Mouse (Mus musculus) adrenal gland, adult 2 months (tissue): Measurements from ENCODE around the gene Lrfn4. TPM values are rescaled to one million over a fixed set of nuclear protein-coding genes. Genes with fewer than 3 reads are reported as not detected.

ENCODE experiments used
- DNase-seq: peaks from one replicate; pipeline ENCODE4 v3.0.0; 2021
- long read RNA-seq: library from polyadenylated mRNA; stranded (forward); transcript quantifications from one replicate; pipeline ENCODE4 v2.0.0, GENCODE M21; 2021
- polyA plus RNA-seq: library from polyadenylated mRNA; depleted of rRNA; stranded (reverse); fragments of >200 nt; gene quantifications from 2 replicates; pipeline ENCODE4 v1.2.3, GENCODE M21; 2012; rRNA removed
- total RNA-seq, 2 experiments: library from RNA; stranded (reverse); gene quantifications; 2 replicates each; pipeline ENCODE4 v1.2.3; 2021

Lrfn4 gene
- total RNA-seq (1 to 10 TPM; 3.3 to 6.7 TPM), polyA plus RNA-seq (17.1 and 22.1 TPM in 2 replicates)
- long read RNA-seq, transcript Lrfn4-202 (3 exons, 2,918 nt), result major isoform, 7 of 13 reads
- long read RNA-seq, partial matches to known transcripts, result 0 of 13 reads
- long read RNA-seq, other reads (novel, unspliced or antisense), result 4 of 13 reads

GRCm38 (mm10) chr19:4615151-4616093, at the start of gene Lrfn4:
Gene Lrfn4 (minus strand): TSS chr19:4615667.
- peak; percentile 89 for DNase-seq

- DNase-seq, result no peak
These were observed 42.7 kb upstream of the Lrfn4 start for GRCm38 (mm10) chr19:4658156-4658555.

GRCm38 (mm10) chr19:4646917-4647492, 31.5 kb upstream of the Lrfn4 start:
- DNase-seq, result no peak

- DNase-seq, result peak; percentile 22
These were observed 28.8 kb upstream of the Lrfn4 start for GRCm38 (mm10) chr19:4644271-4644670.

DNA sequence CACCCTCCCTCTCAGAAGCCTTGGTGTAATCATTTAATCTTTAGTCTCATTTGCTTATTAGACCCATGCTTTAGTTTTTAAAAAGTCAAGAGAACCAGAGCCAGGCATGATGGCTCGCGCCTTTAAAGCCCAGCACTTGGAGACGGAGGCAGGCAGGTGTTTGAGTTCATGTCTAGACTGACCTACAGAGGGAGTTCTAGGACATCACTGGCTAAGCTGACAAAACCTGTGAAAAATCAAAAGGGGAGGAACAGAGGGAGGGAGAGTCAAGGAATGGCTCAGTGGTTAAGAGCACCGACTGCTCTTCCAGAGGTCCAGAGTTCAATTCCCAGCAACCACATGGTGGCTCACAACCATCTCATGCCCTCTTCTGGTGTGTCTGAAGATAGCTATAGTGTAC, 20.5 kb upstream of the Lrfn4 start:
- no peak for DNase-seq

- DNase-seq, result peak; percentile 72
These were observed 13.4 kb upstream of the Lrfn4 start for GRCm38 (mm10) chr19:4628819-4629218.

- no peak for DNase-seq
These were observed 10.5 kb upstream of the Lrfn4 start for GRCm38 (mm10) chr19:4625829-4626535.

DNA sequence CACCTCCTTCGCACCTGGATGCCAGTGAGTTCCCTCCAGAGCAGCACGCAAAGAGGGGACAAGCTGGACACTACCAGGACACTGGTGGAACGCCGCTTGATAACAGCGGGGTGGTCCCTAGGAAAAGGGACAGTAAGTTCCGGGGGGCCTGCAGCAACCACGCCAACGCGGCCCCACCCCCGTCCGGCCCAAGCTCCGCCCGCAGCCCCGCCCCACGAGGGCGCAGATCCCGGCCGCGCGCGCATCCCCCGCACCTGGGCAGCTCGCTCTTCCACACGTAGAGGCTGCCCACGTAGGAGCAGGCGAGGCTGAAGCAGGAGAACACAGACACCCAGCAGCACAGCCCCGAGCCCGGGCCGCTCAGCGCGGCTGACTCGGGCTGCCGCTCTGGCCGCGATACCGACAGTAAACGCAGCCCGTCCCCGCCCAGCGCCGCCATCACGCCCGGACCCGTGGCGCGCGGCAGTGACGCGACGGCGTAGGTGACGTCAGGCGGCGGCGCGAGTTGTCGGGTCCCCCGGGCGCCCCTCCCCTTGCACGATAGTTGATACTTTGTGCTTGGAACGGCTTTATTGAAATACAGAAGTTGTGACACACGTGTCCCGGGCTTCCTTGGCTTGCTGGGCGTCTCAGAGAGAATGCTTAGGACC, 9.8 kb upstream of the Lrfn4 start, which contains the start of gene Rce1:
TSS of gene Rce1 (minus strand) at position 463 of the 650 bp plus-strand sequence.
- DNase-seq, result peak; percentile 94

DNA sequence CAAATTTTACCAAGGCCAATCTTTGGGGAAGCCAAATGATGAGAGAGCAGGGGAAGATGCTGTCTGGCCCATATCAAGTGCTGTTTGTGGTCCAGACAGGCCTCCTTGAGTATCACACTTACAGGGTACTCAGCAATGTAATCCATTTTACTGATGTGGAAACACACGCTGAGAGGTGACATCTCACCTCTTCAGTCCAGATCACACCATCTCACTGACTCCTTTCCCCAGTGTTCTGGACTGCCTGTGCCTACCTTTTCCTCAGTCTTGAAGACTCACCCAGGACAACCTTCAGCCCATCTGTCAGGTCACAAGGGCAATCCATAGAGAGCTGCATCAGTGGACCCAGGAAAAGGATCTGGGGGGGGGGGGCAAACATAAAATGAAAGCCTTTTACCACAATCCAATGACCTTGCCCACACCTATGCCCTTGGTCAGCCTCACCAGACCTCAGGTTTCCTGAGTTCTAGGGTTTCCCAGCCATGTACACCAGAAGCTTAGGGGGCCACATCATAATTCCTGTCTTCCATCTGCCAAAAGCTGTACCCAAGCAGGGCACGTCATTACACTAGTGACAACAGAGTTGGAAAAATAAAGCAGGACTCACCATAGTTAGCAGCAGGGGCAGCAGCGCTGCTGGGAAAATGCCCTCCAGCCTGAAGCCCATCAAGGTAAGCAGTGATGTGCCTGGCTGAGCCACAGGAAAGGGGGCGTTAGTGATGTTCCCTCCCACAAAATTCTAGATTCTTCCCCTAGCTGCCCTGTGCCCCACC, 9.1 kb upstream of the Lrfn4 start:
- no peak for DNase-seq

DNA sequence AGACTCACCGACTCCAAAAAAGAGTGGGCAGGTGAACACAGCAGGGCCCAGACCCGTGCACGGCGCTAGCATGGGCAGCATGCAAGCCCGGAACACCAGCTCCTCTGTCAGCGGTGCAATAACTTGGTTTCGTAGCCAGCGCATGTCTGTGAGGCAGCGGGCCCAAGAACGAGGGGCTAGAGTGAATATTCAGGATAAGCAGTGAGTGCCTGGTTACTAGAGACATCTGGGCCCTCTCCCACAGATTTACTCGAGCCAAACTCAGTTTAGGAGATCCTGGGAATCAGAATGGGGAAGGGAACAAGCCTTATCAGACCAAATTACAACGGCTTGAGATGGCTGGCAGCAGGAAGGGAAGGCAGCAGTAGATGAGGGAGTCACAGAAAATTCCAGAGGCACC, 8.5 kb upstream of the Lrfn4 start:
- peak; percentile 17 for DNase-seq

DNA sequence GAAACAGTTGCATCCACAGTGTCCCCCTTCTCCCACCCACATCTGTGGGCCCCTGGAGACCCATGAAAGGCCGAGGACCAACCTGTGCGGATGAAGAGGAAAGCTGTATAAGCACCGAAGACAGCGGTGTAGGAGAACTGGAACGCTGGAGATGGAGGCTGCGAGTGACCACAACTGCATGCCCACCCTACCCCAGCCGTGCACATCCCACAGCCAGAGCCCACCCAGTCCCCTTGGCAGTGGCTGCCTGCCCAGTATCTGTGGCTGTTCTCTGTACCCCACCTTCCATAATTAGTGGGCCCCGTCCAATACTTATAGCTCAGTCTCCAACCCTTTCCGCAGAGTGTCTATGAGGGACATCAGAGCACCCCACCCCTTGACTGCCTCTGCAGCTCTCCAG, 8.0 kb upstream of the Lrfn4 start:
- no peak for DNase-seq

DNA sequence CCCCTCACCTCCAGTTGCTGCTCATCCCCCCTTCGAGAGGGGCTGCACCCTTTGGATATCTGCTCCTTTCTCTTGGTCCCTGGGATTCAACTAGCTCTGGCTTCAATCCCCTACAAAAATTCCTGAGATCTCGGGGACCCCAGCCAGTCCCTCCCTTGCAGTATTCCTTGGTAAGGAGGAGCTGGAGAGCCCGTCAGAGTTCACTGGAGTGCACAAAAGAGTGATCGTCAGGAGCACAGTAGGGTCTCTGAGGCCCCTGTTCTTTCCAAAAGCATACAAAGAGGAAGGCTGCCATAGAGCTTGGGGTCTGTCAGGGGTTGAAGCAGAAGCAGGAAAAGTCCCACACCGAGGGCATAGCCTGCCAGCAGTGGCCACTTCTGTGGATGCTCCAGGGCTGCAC, 7.3 kb upstream of the Lrfn4 start:
- DNase-seq, result no peak

DNA sequence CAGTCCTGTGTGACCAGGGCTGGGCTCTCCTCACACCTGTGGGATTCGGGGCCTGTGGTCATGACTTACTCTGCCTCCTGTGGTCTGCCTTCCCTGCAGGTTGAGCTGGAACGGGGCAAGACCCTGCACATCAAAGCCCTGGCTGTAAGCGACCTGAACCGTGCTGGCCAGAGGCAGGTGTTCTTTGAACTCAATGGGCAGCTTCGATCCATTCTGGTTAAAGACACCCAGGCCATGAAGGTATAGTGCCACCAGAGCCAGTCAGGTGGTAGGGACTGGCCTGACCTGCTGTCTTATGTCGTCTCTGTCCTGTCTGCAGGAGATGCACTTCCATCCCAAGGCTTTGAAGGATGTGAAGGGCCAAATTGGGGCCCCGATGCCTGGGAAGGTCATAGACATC, 5.3 kb upstream of the Lrfn4 start:
- no peak for DNase-seq

DNA sequence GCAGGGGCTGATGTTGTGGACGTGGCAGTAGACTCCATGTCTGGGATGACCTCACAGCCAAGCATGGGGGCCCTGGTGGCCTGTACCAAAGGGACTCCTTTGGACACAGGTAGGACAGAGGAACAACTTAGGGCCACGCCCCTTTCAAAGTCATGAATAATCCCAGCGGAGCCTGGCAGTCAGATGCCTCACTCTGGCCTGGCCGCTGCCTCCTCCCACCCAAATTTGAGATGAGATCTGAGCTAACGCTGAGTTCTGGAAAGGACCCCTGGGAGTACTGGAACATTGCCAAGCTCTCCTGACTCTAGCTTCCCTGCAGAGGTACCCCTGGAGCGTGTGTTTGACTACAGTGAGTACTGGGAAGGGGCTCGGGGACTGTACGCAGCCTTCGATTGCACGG, 4.0 kb upstream of the Lrfn4 start:
- DNase-seq, result no peak

GRCm38 (mm10) chr19:4618183-4618582, 2.7 kb upstream of the Lrfn4 start:
- DNase-seq, result no peak

- DNase-seq, result no peak
These were observed 1.1 kb upstream of the Lrfn4 start for GRCm38 (mm10) chr19:4616546-4616945.

DNA sequence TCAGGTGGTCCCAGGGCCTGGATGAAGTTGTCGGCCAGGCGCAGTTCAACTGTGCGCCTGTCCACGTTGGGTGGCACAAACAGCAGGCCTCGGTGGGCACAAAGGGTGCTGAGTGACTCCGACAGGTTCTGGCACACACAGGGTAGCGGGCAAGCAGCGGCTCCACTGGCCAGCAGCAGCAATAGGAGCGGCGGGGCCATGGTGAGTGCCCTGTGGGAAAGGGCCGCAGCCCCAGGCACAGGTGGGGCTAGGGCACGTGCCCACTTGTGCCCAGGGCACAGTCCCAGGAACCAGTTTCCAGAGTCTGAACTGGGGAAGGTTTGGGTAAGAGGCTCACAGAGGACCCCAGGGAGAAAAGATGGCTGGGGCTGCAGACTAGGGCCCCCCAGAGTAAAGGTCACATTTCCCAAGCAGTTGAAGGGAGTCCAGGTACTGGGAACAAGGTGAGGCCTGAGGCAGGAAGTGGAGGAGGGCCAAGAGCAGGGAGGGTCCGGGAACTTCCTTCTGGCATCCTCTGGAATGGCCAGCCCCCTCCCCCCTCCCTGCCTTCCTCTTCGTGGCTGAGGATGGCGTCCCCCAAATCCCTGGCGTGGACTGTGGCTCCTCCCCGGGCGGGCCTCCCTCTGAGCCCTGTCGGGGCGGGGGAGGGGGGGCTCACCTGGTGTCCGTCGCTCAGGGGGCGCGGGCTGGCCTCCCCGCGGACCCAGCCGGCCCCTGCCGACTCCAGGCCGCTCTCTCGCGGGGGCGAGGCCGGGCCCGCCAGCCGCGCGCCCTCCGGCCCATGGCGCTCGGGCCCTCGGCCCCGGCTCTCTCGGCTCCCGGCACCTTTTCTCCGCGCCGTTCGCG, 939 bp downstream of the Lrfn4 start:
- DNase-seq, result no peak

GRCm38 (mm10) chr19:4613464-4614304, 1.8 kb downstream of the Lrfn4 start:
- DNase-seq, result no peak
